Mouse (Mus musculus): ENCODE measurements at regions not wholly inside any gene's neighbourhood (a gene's known extent, or its start where the extent isn't known, plus 50 kb on each side); places are given as distances from the start of the nearest gene placed in this dataset.
"Not testable (repeated sequence)": the region's sequence is repeated elsewhere in the genome, so short reads cannot be mapped to it uniquely, and the experiment has no call there.

- no peak for DNase-seq (ENCODE audit: low spot score)
- intact Hi-C loops (cut with DNase I) = no loop called here
Measured at GRCm38 (mm10) chr12:47164736-47165135, 346.0 kb upstream of the Nova1 start.

DNA sequence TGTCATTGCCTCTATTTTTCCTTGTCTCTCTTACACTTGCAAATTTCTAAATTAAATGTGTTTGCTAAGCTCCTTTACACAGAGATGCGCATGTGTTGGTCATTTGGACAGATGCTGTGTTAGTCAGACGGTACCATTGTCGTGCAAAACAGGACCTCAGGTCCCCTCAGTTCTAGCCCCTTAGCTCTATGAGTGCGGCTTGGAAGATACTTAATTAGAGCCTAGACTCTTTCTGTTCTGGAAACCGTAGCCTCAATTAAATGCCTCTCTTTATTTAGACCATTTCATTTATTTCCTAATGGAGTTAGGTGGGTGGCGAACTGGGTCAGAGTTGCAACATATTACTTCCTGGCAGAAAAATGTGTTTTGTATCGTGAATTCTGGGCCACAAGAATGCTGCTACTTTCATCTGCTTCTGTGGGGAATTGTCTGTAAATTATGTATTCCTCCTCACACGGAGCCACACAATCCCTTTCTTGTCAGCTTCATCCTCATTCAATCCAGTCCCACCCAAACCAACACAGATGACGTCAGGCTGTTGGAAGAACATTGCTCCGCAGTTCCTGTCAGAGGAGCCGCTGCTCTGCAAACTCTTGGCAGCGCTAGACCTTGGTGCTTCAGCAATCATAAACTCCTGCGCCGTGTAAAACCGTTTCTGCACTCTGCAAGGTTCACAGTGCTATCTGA is 345.4 kb upstream of the Nova1 start:
- peak; percentile 44 for DNase-seq (ENCODE audit: low spot score)
- intact Hi-C loops (cut with DNase I) = no loop called here

GRCm38 (mm10) chr12:47163171-47163570 is 344.4 kb upstream of the Nova1 start:
- intact Hi-C loops (cut with DNase I) = no loop called here
- no peak for DNase-seq (ENCODE audit: low spot score)

DNA sequence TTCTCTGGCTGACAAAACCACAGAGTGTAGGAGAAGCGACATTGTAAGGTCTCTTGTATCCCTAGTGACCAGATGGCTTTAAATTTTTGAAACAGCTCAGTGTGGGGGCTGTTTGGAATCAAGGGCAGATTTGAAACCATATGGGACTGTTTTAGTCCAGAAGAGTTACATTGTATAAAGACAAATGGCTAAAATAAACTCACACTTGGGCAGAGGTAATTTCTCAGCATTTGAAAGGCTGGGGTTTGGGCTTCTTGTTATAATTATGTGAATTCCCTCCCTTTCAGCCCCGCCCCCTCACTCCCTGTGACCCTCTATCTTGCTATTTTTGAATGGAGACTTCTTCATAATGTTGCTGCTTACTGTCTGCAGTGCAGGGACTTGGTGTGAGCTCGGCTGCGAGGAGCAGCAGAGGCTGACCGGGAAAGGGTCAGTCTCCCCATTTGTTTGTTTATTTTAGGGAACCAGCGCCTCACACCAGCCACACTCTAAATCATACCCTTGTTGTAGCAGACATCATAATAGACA is 344.0 kb upstream of the Nova1 start:
- DNase-seq (ENCODE audit: low spot score) = no peak
- intact Hi-C loops (cut with DNase I) = no loop called here

DNA sequence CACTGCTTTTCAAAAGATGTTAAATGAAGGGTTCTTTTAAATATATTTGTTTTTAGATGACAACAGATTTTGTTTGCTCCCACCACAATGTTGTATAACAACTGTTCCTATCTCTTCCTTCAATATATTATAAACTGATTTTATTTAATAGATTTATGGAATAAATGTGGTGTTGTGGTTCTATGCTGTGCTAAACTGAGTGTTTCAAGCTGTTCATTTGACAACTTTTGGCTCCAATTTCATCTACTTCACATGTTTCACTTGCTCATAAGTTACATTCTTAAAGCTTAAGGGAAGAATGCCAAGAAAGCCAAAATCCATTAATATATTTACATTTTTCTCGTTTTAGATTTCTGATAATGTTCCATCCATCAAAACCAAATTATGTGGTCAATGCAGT is 341.9 kb upstream of the Nova1 start:
- intact Hi-C loops (cut with DNase I) = no loop called here
- no peak for DNase-seq (ENCODE audit: low spot score)

- intact Hi-C loops (cut with DNase I) = not testable (repeated sequence)
Measured at GRCm38 (mm10) chr12:47155916-47156315, 337.2 kb upstream of the Nova1 start.

DNA sequence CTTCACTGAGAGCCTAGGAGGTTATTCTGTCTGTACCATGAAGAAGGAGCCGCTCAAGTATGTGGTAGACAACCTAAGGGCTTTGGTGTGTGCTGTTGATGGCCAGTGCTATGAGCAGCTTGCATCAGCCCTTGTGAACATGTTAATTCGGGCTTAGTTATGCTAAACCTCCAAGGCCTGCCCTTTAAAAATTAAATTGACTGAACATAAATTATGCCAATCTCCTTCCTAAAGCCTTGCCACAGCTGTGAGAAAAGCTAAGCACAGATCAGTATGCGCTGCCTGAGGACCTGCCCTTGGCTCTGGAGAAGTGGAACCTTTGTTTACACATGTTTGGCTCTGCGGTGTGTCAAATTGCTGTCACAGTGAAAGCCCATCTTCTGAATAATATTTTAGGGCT is 321.9 kb upstream of the Nova1 start:
- intact Hi-C loops (cut with DNase I) = no loop called here
- no peak for DNase-seq (ENCODE audit: low spot score)

More at GRCm38 (mm10) chr12:47155916-47156315, 337.2 kb upstream of the Nova1 start:
- not testable (repeated sequence) for DNase-seq (ENCODE audit: low spot score)

DNA sequence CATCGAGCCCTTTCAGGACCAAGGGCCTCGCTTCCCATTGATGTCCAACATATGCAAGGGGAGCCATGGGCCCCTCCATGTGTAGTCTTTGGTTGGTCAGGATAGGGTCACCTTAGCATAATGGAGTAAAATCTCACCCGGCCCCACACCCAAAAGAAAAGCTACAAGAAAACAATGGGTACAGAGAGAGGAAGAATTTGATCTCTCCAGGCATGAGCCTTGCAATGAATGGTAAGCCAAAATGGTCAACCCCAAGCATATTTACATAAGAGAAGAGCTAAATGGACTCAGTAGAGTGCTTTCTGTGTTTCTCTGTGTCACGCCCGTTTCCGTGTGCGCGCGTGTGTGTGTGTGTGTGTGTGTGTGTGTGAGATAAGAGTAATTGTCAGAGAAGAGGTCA is 311.1 kb upstream of the Nova1 start:
- intact Hi-C loops (cut with DNase I) = no loop called here
- no peak for DNase-seq (ENCODE audit: low spot score)

- no peak for DNase-seq (ENCODE audit: low spot score)
- intact Hi-C loops (cut with DNase I) = no loop called here
Measured at GRCm38 (mm10) chr12:47128596-47128995, 309.9 kb upstream of the Nova1 start.

DNA sequence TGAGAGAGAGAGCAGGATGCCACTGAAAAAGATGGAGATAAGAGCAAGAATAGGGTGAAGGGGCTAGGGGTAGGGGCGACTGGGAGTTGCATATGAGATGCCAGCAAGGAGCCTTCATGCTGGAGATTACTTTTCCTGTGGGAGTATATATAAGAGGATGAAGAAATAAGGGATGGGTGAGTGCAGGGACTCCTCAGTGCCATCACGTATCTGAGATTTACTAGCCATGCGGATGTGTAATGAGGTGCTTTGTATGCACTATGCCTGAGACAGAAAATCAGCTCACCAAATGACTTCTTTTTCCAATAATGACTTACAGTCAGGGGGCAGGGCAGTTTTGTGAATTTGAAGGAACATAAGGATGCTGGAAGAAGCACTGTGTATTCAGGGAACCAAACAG is 302.7 kb upstream of the Nova1 start:
- intact Hi-C loops (cut with DNase I) = no loop called here
- no peak for DNase-seq (ENCODE audit: low spot score)

DNA sequence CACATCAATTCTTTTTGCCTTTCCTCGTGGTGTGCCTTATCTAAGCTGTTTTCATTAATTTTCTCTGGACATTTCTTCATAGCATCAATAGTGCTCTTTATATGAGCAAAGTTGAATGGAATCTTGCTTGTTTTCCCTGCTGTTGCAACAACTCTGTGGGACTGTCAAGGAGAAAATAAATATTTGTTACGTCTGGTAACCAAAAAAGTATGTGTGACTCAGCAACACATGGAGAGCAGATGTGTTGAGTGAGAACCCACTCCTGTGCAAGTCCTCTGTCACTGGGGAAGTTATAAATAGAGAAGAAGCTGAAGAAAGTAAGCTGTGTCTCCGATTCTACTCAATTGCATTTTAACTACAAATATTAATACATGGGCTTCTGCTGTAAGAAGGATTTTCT is 298.8 kb upstream of the Nova1 start:
- DNase-seq (ENCODE audit: low spot score) = peak; percentile 6
- intact Hi-C loops (cut with DNase I) = no loop called here

GRCm38 (mm10) chr12:47089234-47089633 is 270.5 kb upstream of the Nova1 start:
- no peak for DNase-seq (ENCODE audit: low spot score)
- intact Hi-C loops (cut with DNase I) = no loop called here

DNA sequence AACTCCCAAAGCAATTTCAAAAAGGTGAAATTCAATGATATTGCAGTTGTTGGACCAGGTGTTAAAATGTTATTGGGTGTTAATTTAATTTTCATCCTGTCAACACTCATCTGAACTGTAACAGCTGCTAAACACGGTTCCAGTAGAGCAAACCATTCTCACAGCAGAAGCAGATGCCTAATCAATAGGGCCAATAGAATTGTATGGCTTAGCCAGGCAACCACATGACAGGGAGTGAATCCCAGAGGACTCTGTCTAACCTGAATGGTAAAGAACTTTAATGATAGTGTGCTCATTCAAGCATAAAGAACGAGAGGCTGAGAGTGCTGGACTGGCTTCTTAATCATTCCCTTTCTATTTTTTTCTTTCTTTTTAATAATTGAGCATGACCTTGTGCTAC is 256.2 kb upstream of the Nova1 start:
- intact Hi-C loops (cut with DNase I) = no loop called here
- DNase-seq (ENCODE audit: low spot score) = no peak

- intact Hi-C loops (cut with DNase I) = no loop called here
Measured at GRCm38 (mm10) chr12:47052474-47052873, 233.7 kb upstream of the Nova1 start.

GRCm38 (mm10) chr12:47020810-47021348 is 202.2 kb upstream of the Nova1 start:
- intact Hi-C loops (cut with DNase I) = no loop called here
- DNase-seq (ENCODE audit: low spot score) = no peak

More at GRCm38 (mm10) chr12:47052474-47052873, 233.7 kb upstream of the Nova1 start:
- no peak for DNase-seq (ENCODE audit: low spot score)

DNA sequence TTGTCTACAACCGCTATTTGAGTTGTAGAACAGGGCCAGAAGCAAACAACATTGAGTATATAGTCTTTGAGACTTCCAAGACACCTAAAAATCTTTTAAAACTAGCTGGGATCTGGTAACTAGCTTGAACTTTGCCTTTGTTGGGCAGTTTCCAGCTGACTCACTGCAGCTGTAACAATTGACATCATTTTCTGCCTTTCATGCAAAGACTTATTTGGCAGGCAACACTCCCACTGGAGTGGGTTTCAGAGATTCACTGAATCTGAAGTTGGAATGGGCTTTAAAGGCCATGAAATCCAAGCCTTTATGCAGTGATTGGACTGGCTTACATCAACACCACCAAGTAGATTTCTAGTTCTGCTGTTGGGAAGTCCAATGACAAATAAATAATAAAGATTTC is 173.6 kb upstream of the Nova1 start:
- intact Hi-C loops (cut with DNase I) = no loop called here

GRCm38 (mm10) chr12:46988972-46989371 is 170.2 kb upstream of the Nova1 start:
- DNase-seq (ENCODE audit: low spot score) = no peak
- intact Hi-C loops (cut with DNase I) = no loop called here

More for the DNA sequence above, 173.6 kb upstream of the Nova1 start:
- DNase-seq (ENCODE audit: low spot score) = peak; percentile 33

- no peak for DNase-seq (ENCODE audit: low spot score)
- intact Hi-C loops (cut with DNase I) = no loop called here
Measured at GRCm38 (mm10) chr12:46950223-46950779, 131.6 kb upstream of the Nova1 start.

DNA sequence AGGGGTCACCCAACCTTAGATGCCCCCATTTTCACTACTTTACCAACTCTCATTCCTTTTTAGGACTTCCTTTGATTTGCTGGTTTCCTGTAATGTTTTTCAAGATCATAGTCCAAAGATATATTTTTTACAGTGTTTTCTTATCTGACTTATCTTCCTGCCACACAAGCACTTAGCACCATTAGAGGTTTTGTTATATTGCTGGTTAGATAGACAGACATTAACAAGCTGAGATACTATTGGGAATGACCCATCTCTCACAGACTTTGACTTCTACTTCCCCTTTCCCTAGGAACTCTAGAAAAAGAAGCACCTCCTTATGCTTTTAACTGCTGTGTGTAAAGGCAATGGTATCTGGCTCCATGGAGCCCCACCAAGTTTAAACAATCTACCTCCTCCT is 127.0 kb upstream of the Nova1 start:
- intact Hi-C loops (cut with DNase I) = no loop called here
- DNase-seq (ENCODE audit: low spot score) = no peak

DNA sequence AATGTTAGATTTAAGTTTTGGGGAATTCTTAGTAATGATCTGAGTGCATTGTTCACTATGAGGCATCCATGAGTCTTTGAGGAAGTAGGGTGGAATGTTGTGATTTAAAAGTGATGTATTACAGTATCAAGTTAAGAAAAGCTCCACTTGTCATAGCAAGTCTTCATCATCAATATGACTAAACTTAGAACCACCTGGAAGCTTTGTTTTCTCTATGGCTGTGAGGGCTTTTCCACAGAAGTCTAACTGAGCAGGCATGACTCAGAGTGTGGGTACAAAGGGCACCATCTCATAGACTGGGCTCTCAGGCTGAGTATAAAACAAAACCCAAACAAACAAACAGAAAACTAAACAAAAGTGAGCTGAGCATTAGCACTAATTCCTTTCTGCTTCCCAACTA is 112.4 kb upstream of the Nova1 start:
- no peak for DNase-seq (ENCODE audit: low spot score)
- intact Hi-C loops (cut with DNase I) = no loop called here

- peak; percentile 20 for DNase-seq (ENCODE audit: low spot score)
Measured at GRCm38 (mm10) chr12:46917286-46917685, 98.6 kb upstream of the Nova1 start.

More at GRCm38 (mm10) chr12:46917286-46917685, 98.6 kb upstream of the Nova1 start:
- intact Hi-C loops (cut with DNase I) = no loop called here

Measured in heart, postnatal 25 days (tissue).